Mouse (Mus musculus): ENCODE measurements around the gene Mbd3l1. TPM values are rescaled to one million over a fixed set of nuclear protein-coding genes. Genes with fewer than 3 reads are reported as not detected.
A peak's percentile ranks its signal among the peaks of the same experiment; 100 is the strongest.

Mbd3l1 gene
- total and polyA plus RNA-seq, 2 experiments from 2014 or later, result not detected

DNA sequence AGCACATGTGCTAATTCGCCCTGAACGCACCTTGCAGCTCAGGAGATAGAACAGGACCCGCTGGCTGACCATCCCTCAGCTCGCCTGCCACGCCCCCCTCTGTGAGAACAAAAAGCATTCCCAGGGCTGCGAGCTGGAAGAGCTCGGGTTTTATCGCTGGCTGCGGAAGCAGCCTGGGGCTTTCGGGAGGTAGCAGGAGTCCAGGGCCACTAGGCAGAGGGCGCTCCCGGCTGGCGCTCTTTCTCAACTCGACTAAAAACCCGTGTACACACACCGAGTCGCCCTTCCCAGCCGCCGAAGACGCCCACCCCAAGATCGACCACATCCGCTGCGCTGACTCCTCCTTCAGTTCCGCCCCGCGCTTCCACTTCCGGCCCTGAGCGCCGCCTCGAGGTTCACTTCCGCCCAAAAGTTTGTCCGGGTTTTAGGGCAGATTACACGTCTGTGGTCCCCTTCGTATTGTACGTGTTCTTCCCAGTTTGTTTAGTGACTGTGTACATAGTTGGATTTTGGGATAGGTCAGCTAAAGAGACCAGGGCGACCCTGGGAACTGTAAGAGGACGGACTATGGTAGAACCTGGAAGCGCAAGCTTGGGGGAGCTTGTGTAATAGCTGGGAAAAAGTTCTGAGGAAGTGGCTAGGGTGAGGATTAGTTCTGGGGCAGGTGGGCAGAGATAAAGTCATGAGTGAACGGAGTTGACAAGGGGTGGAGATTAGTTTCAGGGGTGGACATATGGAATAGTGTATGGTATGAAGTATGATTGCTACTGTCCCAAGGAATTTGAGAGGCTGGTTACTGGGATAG lies 4.6 kb upstream of the Mbd3l1 start:
- Histone ChIP-seq H3K4me3 (ENCODE audit: low read depth, low read length) (peak overlapping the region; percentile 70), H3K27ac (ENCODE audit: low read depth) (peak overlapping the region; percentile 83), H3K36me3 (replicated peaks; ENCODE audit: control insufficient read depth, insufficient read depth, low read length) (no peaks in the 10 kb centered on the region), H3K9me3 (replicated peaks; ENCODE audit: control insufficient read depth, low read length) (no peaks in the 10 kb centered on the region), H3K4me1 (ENCODE audit: control insufficient read depth, insufficient read depth) (no peaks in the 10 kb centered on the region), H3K27me3 (ENCODE audit: control insufficient read depth, insufficient read depth, low read length) (no peaks in the 10 kb centered on the region), H3K9ac (replicated peaks; ENCODE audit: low read depth, low read length) (peak overlapping the region; percentile 64), H3K4me2 (ENCODE audit: low read depth, low read length) (peak overlapping the region; percentile 78)
- DNase-seq (ENCODE audit: low spot score) (peak; percentile 71), ATAC-seq (ENCODE audit: insufficient read depth, low read depth) (peak; percentile 95)
- 3% methylated on average over 39 of the region's 39 CpGs for WGBS
- TF ChIP-seq EP300 (IDR thresholded peaks at IDR 0.05; ENCODE audit: low read depth), result no peak
- peak; percentile 9; the same call in 1 of the 2 replicates for TF ChIP-seq CTCF (IDR thresholded peaks at IDR 0.05; ENCODE audit: low read depth)

DNA sequence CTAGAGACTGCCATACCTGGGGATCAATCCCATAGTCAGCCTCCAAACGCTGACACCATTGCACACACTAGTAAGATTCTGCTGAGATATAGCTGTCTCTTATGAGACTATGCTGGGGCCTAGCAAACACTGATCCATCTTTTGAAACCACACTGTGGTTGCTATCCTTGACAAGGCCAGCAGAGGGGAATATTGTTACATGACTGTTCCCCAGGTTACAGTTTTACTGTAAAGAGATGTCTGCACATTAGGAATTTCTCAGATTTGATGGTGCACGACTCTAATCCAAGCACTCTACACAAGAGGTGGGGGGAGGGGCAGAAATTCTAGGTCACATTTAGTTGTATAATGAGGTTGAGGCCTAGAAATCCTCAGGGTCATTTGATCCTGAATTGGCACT lies 29.9 kb downstream of the Mbd3l1 start:
- no peak overlapping the region for H3K27ac ChIP-seq (ENCODE audit: low read depth)
- 46% methylated on average over 2 of the region's 2 CpGs for WGBS
- no peak overlapping the region for H3K4me3 ChIP-seq (ENCODE audit: low read depth, low read length)
- no peak overlapping the region for H3K9ac ChIP-seq (replicated peaks; ENCODE audit: low read depth, low read length)
- no peak overlapping the region for H3K4me2 ChIP-seq (ENCODE audit: low read depth, low read length)
- no peaks in the 10 kb centered on the region for H3K4me1 ChIP-seq (ENCODE audit: control insufficient read depth, insufficient read depth)
- H3K9me3 ChIP-seq (replicated peaks; ENCODE audit: control insufficient read depth, low read length), result no peaks in the 10 kb centered on the region
- H3K27me3 ChIP-seq (ENCODE audit: control insufficient read depth, insufficient read depth, low read length), result no peaks in the 10 kb centered on the region
- H3K36me3 ChIP-seq (replicated peaks; ENCODE audit: control insufficient read depth, insufficient read depth, low read length), result no peaks in the 10 kb centered on the region
- ATAC-seq (ENCODE audit: insufficient read depth, low read depth) (no peak), DNase-seq (ENCODE audit: low spot score) (no peak)
- TF ChIP-seq CTCF (IDR thresholded peaks at IDR 0.05; ENCODE audit: low read depth) (no peak), EP300 (IDR thresholded peaks at IDR 0.05; ENCODE audit: low read depth) (no peak)

Small RNAs within 50 kb of the gene (microRNA-seq; reads per million reads assigned to microRNA genes)
- gene Gm22854, result not detected

Other genes with a start within 250 kb of the Mbd3l1 start
- 15.0 and 69.7 TPM in 2 replicates for gene Chordc1, start 186.2 kb upstream of the Mbd3l1 start, total RNA-seq (2014; rRNA removed; ENCODE audit: low replicate concordance)
- gene Chordc1, start 186.2 kb upstream of the Mbd3l1 start, polyA plus RNA-seq (2015; fragmentation: Nextera tagmentation; extraction: Ambion mirVana), result 51.7 and 53.5 TPM in 2 replicates
- 3.0 and 15.8 TPM in 2 replicates for gene Naalad2, start 75.4 kb upstream of the Mbd3l1 start, total RNA-seq (2014; rRNA removed; ENCODE audit: low replicate concordance)
- gene Naalad2, start 75.4 kb upstream of the Mbd3l1 start, polyA plus RNA-seq (2015; fragmentation: Nextera tagmentation; extraction: Ambion mirVana), result 4.5 and 4.7 TPM in 2 replicates
- gene Ubtfl1, start 73.9 kb upstream of the Mbd3l1 start, total RNA-seq (2014; rRNA removed; ENCODE audit: low replicate concordance), result not detected in 2 replicates
- gene Ubtfl1, start 73.9 kb upstream of the Mbd3l1 start, polyA plus RNA-seq (2015; fragmentation: Nextera tagmentation; extraction: Ambion mirVana), result not detected in 2 replicates
- gene Mbd3l2, start 47.7 kb upstream of the Mbd3l1 start, total RNA-seq (2014; rRNA removed; ENCODE audit: low replicate concordance), result not detected in 2 replicates
- gene Mbd3l2, start 47.7 kb upstream of the Mbd3l1 start, polyA plus RNA-seq (2015; fragmentation: Nextera tagmentation; extraction: Ambion mirVana), result not detected in 2 replicates
- gene Zfp558, start 91 bp upstream of the Mbd3l1 start, total RNA-seq (2014; rRNA removed; ENCODE audit: low replicate concordance), result 0.46 and 0.73 TPM in 2 replicates
- gene Zfp558, start 91 bp upstream of the Mbd3l1 start, polyA plus RNA-seq (2015; fragmentation: Nextera tagmentation; extraction: Ambion mirVana), result 1.7 and 1.9 TPM in 2 replicates
- 13.9 and 14.8 TPM in 2 replicates for gene Muc16, start 196.2 kb downstream of the Mbd3l1 start, total RNA-seq (2014; rRNA removed; ENCODE audit: low replicate concordance)
- 1.00 and 1.6 TPM in 2 replicates for gene Muc16, start 196.2 kb downstream of the Mbd3l1 start, polyA plus RNA-seq (2015; fragmentation: Nextera tagmentation; extraction: Ambion mirVana)